Mouse (Mus musculus) adrenal gland, postnatal 14 days (tissue): ENCODE measurements around the gene Wfdc5. TPM values are rescaled to one million over a fixed set of nuclear protein-coding genes. Genes with fewer than 3 reads are reported as not detected.
"Not testable (repeated sequence)": the region's sequence is repeated elsewhere in the genome, so short reads cannot be mapped to it uniquely, and the experiment has no call there.

Source experiments
- DNase-seq: peaks from one replicate; pipeline ENCODE4 v3.0.0; 2021; ENCODE audit warnings: mixed read lengths
- long read RNA-seq, 2 experiments: library from polyadenylated mRNA; stranded (forward); transcript quantifications; one replicate each; pipeline ENCODE4 v2.0.0; 2021
- total RNA-seq: library from RNA; stranded (reverse); gene quantifications from 2 replicates; pipeline ENCODE4 v1.2.3, GENCODE M21; 2021

Gene Wfdc5
- total RNA-seq, result not detected in 2 replicates
- long read RNA-seq, experiment 1, result 0 reads
- long read RNA-seq, experiment 2, result 0 reads

- DNase-seq, result no peak
These were observed at the start of gene Wfdc5 for GRCm38 (mm10) chr2:164182692-164183255. Gene Wfdc5, minus strand, starts transcription at chr2:164182742.

- DNase-seq, result peak; percentile 36
These were observed 46.0 kb upstream of the Wfdc5 start for GRCm38 (mm10) chr2:164228361-164229070.

GRCm38 (mm10) chr2:164221522-164221921 is 39.0 kb upstream of the Wfdc5 start, which contains the start of gene Wfdc15b:
Gene Wfdc15b, minus strand, starts transcription at chr2:164221660.
- no peak for DNase-seq

GRCm38 (mm10) chr2:164219295-164219694 is 36.8 kb upstream of the Wfdc5 start:
- DNase-seq, result no peak

GRCm38 (mm10) chr2:164212711-164213110 is 30.2 kb upstream of the Wfdc5 start:
- no peak for DNase-seq

- no peak for DNase-seq
These were observed 28.4 kb upstream of the Wfdc5 start for GRCm38 (mm10) chr2:164210892-164211291.

GRCm38 (mm10) chr2:164206676-164207075 is 24.1 kb upstream of the Wfdc5 start:
- DNase-seq, result no peak

GRCm38 (mm10) chr2:164206011-164206410 is 23.5 kb upstream of the Wfdc5 start:
- DNase-seq, result not testable (repeated sequence)

- no peak for DNase-seq
These were observed 17.2 kb upstream of the Wfdc5 start, which contains the start of gene Wfdc15a for GRCm38 (mm10) chr2:164199626-164200327. Gene Wfdc15a, minus strand, starts transcription at chr2:164200130.

- no peak for DNase-seq
These were observed 14.1 kb upstream of the Wfdc5 start for GRCm38 (mm10) chr2:164196700-164196990.

GRCm38 (mm10) chr2:164195971-164196699 is 13.6 kb upstream of the Wfdc5 start:
- no peak for DNase-seq

- peak; percentile 46 for DNase-seq
These were observed 12.6 kb upstream of the Wfdc5 start for GRCm38 (mm10) chr2:164194959-164195630.

GRCm38 (mm10) chr2:164192279-164192678 is 9.7 kb upstream of the Wfdc5 start:
- no peak for DNase-seq

- DNase-seq, result peak; percentile 41
These were observed 8.0 kb upstream of the Wfdc5 start, which contains the start of gene Wfdc12 for GRCm38 (mm10) chr2:164190576-164190975. Gene Wfdc12, minus strand, starts transcription at chr2:164190608.

GRCm38 (mm10) chr2:164188722-164189121 is 6.2 kb upstream of the Wfdc5 start:
- DNase-seq, result peak; percentile 19

- DNase-seq, result no peak
These were observed 1.7 kb upstream of the Wfdc5 start for GRCm38 (mm10) chr2:164184145-164184719.

- DNase-seq, result no peak
These were observed 798 bp upstream of the Wfdc5 start for GRCm38 (mm10) chr2:164183340-164183739.

- no peak for DNase-seq
These were observed 1.8 kb downstream of the Wfdc5 start for GRCm38 (mm10) chr2:164180770-164181169.

GRCm38 (mm10) chr2:164180124-164180523 is 2.4 kb downstream of the Wfdc5 start:
- DNase-seq, result peak; percentile 66

GRCm38 (mm10) chr2:164177831-164178230 is 4.7 kb downstream of the Wfdc5 start:
- peak; percentile 44 for DNase-seq

GRCm38 (mm10) chr2:164175850-164176249 is 6.7 kb downstream of the Wfdc5 start:
- no peak for DNase-seq
